Mouse (Mus musculus) liver, adult 2 months (tissue): ENCODE measurements around the gene 1600012H06Rik.

Source experiments
- CTCF ChIP-seq: fragments of 200-500 bp; IDR thresholded peaks from 2 replicates; pipeline ENCODE4 v1.5.1; 2011; ENCODE audit warnings: low read depth, low read length, control low read depth
- POLR2A ChIP-seq: fragments of 200-500 bp; IDR thresholded peaks from 2 replicates; pipeline ENCODE4 v1.6.1; 2011; ENCODE audit warnings: low read length, control low read depth; ENCODE audit not compliant: insufficient read depth; ENCODE audit errors: extremely low read depth

DNA sequence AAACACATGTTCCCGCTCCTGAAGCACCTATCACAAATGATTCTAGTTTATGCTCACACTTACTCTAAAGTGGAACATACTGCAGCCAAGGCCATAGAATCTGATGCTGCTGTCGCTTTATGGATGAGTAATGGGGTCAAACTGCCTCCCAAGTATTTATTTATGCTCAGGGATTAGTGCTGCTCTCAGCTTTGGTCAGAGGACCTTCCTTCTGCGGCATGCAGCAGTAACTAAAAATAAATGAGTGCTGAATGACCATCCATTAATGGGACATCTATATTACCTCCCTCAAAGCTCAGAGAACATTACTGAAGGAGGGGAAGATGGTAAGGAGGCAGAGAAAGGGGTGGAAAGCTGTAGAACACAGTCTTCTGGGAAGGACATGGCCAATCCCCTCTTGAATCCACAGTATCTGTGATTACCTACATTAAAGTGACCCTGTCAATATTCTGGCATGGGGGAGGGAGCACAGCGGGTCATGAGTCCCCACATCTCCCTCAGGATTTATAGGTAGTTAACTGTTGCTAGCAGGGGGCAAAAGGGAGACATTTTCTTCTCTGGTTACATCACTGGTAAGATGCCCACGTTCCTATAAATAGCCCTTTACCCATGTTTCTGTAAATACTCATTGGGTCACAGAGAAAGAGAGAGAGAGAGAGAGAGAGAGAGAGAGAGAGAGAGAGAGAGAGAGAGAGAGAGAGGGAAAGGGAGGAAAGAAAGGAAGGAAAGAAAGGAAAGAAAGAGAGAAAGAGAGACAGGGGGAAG, 7.0 kb upstream of the 1600012H06Rik start:
- TF ChIP-seq CTCF = no peak
- no peak for TF ChIP-seq POLR2A
